In the genomic region with DNA sequence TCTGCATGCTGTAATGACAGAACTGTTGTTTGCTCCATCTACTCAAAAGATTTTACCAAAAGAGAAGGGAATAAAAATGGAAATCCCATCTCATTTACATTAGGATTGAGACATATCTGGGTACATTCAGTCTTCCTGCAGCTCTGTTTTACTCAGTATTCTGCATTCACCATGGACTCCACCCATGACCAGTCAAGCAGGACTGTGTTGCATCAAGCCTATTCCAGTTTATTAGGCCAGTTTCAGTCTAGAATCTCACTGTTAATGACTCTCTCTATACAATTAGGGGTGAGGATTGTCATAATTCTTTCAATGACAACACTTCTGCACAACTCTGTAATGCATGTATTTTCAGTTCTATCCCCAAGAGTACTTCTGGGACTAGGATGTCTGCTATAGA, we compare ENCODE assay signal across 16 mouse cellular contexts.
"Had no signal": no experiment of that assay in that cellular context is flagged by ENCODE, and none has a peak within 500 bp of the region (broad histone marks: within the 10 kb centered on the region; RNA-seq: fewer than 3 reads in every experiment).

No protein-coding gene starts in this region.

- H3K27ac ChIP-seq: midbrain, embryonic 10.5 days; midbrain, embryonic 12.5 days; neural tube, embryonic 12.5 days; stomach, embryonic 15.5 days; stomach, postnatal 0 days had no signal

- ATAC-seq: midbrain, embryonic 16.5 days had no signal

- H3K4me3 ChIP-seq: midbrain, embryonic 10.5 days; midbrain, embryonic 12.5 days; myocyte; neural tube, embryonic 12.5 days; stomach, embryonic 15.5 days had no signal

- H3K9me3 ChIP-seq: midbrain, embryonic 10.5 days; midbrain, embryonic 12.5 days; neural tube, embryonic 12.5 days; stomach, embryonic 15.5 days had no signal

- H3K4me1 ChIP-seq: midbrain, embryonic 12.5 days; neural tube, embryonic 12.5 days; stomach, embryonic 15.5 days had no signal

- H3K36me3 ChIP-seq: midbrain, embryonic 10.5 days; midbrain, embryonic 12.5 days; neural tube, embryonic 12.5 days; stomach, embryonic 15.5 days had no signal

- DNase-seq: lung, adult 18-20 months; lung, embryonic 14.5 days; lung, postnatal 10 days; lung, postnatal 4 days; midbrain, embryonic 14.5 days; right cerebral cortex, postnatal 14 days; thymus, adult 2 months; thymus, postnatal 25 days; thymus, postnatal 4 days had no signal

- H3K9ac ChIP-seq: lung, embryonic 14.5 days; midbrain, embryonic 12.5 days; neural tube, embryonic 12.5 days; stomach, embryonic 15.5 days had no signal

- H3K4me2 ChIP-seq: lung, embryonic 14.5 days; midbrain, embryonic 12.5 days; neural tube, embryonic 12.5 days; stomach, embryonic 15.5 days had no signal

- H3K27me3 ChIP-seq: midbrain, embryonic 12.5 days; neural tube, embryonic 12.5 days; stomach, embryonic 15.5 days had no signal
